Mouse (Mus musculus): Measurements from ENCODE around the gene Nlrc5. TPM values are rescaled to one million over a fixed set of nuclear protein-coding genes. Genes with fewer than 3 reads are reported as not detected.

Gene Nlrc5
- polyA plus RNA-seq, 1 experiment from 2014 or later, result 0.50 TPM

- ATAC-seq, result no peak
- H3K27me3 ChIP-seq (replicated peaks; ENCODE audit: control insufficient read depth, insufficient read depth, low read length), result no peaks in the 10 kb centered on the region
- 92% methylated on average over 4 of the region's 4 CpGs for WGBS
- H3K4me2 ChIP-seq (replicated peaks; ENCODE audit: low read depth), result no peak overlapping the region
- H3K9me3 ChIP-seq (ENCODE audit: control insufficient read depth), result no peaks in the 10 kb centered on the region
- no peaks in the 10 kb centered on the region for H3K4me1 ChIP-seq (replicated peaks; ENCODE audit: control insufficient read depth, insufficient read depth, low read length)
- peaks cover 63% of the 10 kb centered on the region for H3K36me3 ChIP-seq (ENCODE audit: control insufficient read depth, insufficient read depth)
- H3K27ac ChIP-seq (ENCODE audit: low read depth, low read length), result no peak overlapping the region
- TF ChIP-seq CTCF (IDR thresholded peaks at IDR 0.05; ENCODE audit: low read depth), result no peak
- H3K9ac ChIP-seq (ENCODE audit: low read depth, low read length), result no peak overlapping the region
- H3K4me3 ChIP-seq (ENCODE audit: low read depth, low read length), result no peak overlapping the region
Observed at GRCm38 (mm10) chr8:94575148-94575547, 141.0 kb downstream of the Nlrc5 start.

Small RNA genes within 50 kb of the gene (microRNA-seq; reads per million reads assigned to microRNA genes)
- gene Mir7072, result not detected

Other genes starting within 250 kb of the Nlrc5 start
- gene Nup93, start 219.8 kb upstream of the Nlrc5 start, polyA plus RNA-seq (2015; fragmentation: Nextera tagmentation; extraction: Ambion mirVana), result 21.2 and 21.9 TPM in 2 replicates
- gene Slc12a3, start 105.2 kb upstream of the Nlrc5 start, polyA plus RNA-seq (2015; fragmentation: Nextera tagmentation; extraction: Ambion mirVana), result 0.16 TPM in 1 of 2 replicates, not detected in the other
- gene Herpud1, start 47.9 kb upstream of the Nlrc5 start, polyA plus RNA-seq (2015; fragmentation: Nextera tagmentation; extraction: Ambion mirVana), result 135 and 154 TPM in 2 replicates
- gene Cpne2, start 98.6 kb downstream of the Nlrc5 start, polyA plus RNA-seq (2015; fragmentation: Nextera tagmentation; extraction: Ambion mirVana), result 4.4 and 4.6 TPM in 2 replicates
- gene Rspry1, start 167.6 kb downstream of the Nlrc5 start, polyA plus RNA-seq (2015; fragmentation: Nextera tagmentation; extraction: Ambion mirVana), result 17.5 and 19.1 TPM in 2 replicates
- 44.5 and 57.0 TPM in 2 replicates for gene Fam192a, start 167.6 kb downstream of the Nlrc5 start, polyA plus RNA-seq (2015; fragmentation: Nextera tagmentation; extraction: Ambion mirVana)
- gene Arl2bp, start 232.2 kb downstream of the Nlrc5 start, polyA plus RNA-seq (2015; fragmentation: Nextera tagmentation; extraction: Ambion mirVana), result 78.3 and 79.0 TPM in 2 replicates